Mouse (Mus musculus): ENCODE measurements around the gene Ttc34. TPM values are rescaled to one million over a fixed set of nuclear protein-coding genes. Genes with fewer than 3 reads are reported as not detected.

Gene Ttc34
- polyA plus RNA-seq, 1 experiment from 2014 or later, result 0.31 TPM

DNA sequence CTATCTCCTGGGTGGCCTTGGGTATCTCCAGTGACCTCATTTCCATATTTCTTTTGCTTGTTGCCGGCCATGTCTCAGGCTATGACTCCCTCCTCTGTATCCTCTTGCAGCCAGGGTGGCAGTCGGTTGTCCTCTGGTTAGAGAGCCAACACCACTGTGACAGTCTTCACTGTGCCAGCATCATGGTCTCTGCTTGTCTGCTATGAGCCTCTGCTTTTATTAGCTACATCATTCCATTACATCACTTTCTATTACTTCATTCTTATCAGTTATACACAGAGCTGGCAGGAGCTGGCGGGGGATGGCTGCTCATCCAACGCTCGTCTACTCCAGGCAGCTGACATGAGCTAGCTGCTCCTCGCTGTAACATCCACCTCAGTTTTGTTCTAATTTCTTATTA, 43.5 kb downstream of the Ttc34 start:
- ATAC-seq, result no peak
- WGBS, result 85% methylated on average over 6 of the region's 6 CpGs

DNA sequence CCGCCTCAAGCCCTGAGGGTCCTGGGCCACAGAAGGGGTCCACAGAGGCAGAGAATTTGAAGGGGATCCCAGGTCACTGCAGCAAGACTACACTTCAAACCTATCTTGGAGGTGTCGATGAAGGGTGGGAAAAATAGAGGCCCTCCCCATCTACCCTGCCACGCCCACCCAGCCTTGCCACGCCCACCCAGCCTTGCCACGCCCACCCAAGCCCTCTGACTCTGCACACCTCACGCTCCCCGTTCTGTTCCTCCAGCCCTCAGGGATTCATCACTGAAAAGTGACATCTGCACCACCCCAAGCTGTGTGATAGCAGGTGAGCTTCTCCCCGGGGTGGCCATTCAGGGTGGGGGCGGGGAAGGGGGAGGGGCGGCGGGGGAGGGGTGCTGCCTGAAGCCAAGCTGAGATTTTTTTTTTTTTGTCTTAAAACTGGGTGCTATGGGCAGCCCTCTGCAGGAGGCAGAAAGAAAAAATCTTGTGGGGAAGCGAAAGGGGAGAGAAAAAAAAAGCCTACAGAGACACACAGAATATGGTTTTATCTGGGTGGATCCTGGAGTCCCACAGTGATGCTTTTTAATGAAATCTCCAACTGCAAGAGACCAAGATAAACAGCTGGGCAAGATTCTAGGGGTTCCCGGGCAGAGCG, 44.9 kb downstream of the Ttc34 start:
- Histone ChIP-seq H3K4me2 (no peak overlapping the region), H3K36me3 (ENCODE audit: poor library complexity, severe bottlenecking) (no peaks in the 10 kb centered on the region), H3K9ac (no peak overlapping the region), H3K4me3 (no peak overlapping the region), H3K27me3 (peaks cover 7% of the 10 kb centered on the region; the same call in 1 of the 2 replicates), H3K4me1 (peaks cover 10% of the 10 kb centered on the region), H3K27ac (no peak overlapping the region), H3K9me3 (replicated peaks) (no peaks in the 10 kb centered on the region)
- no peak for ATAC-seq
- WGBS, result 43% methylated on average over 14 of the region's 14 CpGs

More for the DNA sequence above, 43.5 kb downstream of the Ttc34 start:
- peaks cover 11% of the 10 kb centered on the region for H3K4me1 ChIP-seq
- peaks cover 11% of the 10 kb centered on the region for H3K27me3 ChIP-seq
- no peaks in the 10 kb centered on the region for H3K9me3 ChIP-seq (replicated peaks)
- no peak overlapping the region for H3K4me3 ChIP-seq
- H3K4me2 ChIP-seq, result no peak overlapping the region
- no peak overlapping the region for H3K9ac ChIP-seq
- H3K27ac ChIP-seq, result no peak overlapping the region
- no peaks in the 10 kb centered on the region for H3K36me3 ChIP-seq (ENCODE audit: poor library complexity, severe bottlenecking)

DNA sequence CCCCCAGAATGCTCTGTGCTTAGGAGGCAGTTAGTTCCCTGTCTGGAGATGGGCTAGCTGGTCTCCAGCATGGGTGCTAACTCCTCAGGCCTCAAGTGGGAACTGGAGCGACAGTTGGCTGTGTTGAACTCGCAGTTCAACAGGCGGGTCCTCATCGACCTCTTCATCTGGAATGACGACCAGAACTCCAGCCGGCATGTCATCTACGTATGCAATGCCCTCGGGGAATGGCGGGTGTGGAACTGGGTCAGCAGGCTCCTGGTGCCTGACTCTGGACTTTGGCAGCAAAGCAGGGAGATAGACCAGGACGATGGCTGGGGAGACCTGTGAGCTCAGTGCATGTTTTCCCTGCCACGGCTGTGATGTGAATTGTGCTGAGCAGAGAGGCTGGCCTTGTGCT, 48.2 kb downstream of the Ttc34 start:
- Histone ChIP-seq H3K27ac (no peak overlapping the region), H3K4me2 (no peak overlapping the region), H3K9ac (no peak overlapping the region), H3K4me1 (no peaks in the 10 kb centered on the region), H3K36me3 (ENCODE audit: poor library complexity, severe bottlenecking) (no peaks in the 10 kb centered on the region), H3K27me3 (peaks cover 7% of the 10 kb centered on the region; the same call in 1 of the 2 replicates), H3K4me3 (no peak overlapping the region), H3K9me3 (replicated peaks) (no peaks in the 10 kb centered on the region)
- 86% methylated on average over 11 of the region's 11 CpGs for WGBS
- no peak for ATAC-seq

DNA sequence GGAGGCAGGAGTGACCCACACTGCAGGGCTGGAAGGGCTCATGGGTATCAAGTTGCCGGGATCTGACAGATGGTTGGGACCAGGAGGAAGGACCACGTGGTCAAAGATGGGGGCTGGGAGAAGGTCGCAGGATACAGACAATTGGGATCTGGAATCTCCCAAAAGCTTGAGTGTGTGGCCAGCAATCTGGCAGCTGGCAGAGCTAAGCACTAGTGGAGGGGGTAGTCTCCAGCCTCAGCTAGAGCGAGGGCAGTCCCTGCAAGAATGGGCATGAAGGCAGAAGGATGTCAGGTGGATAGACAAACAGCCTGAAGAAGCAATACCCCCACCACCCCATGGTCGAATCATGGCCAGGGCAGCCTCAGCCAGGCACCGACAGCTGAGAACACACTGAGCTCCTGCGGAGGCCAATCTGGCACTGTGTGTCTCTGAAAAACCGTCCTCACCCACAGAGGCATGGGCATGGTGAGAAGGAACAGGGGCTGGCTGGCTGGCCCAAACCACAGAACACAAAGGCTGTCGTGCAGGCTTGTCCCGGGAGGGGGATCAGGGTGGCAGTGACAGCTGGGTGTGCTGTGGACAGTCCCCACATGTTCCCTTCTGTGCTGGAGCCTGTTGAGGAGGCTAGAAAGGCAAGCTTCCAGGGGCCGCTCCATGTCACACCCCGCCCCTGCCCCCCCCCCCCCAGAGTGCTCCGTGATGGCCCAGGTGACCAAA, 49.8 kb downstream of the Ttc34 start:
- no peak for ATAC-seq
- WGBS, result 75% methylated on average over 13 of the region's 13 CpGs
- Histone ChIP-seq H3K4me2 (no peak overlapping the region), H3K36me3 (ENCODE audit: poor library complexity, severe bottlenecking) (no peaks in the 10 kb centered on the region), H3K27me3 (0 out of 2 replicates have a peak, but pooled peaks cover 13% of the 10 kb centered on the region), H3K9ac (no peak overlapping the region), H3K4me1 (no peaks in the 10 kb centered on the region), H3K27ac (no peak overlapping the region), H3K4me3 (no peak overlapping the region), H3K9me3 (replicated peaks) (no peaks in the 10 kb centered on the region)

DNA sequence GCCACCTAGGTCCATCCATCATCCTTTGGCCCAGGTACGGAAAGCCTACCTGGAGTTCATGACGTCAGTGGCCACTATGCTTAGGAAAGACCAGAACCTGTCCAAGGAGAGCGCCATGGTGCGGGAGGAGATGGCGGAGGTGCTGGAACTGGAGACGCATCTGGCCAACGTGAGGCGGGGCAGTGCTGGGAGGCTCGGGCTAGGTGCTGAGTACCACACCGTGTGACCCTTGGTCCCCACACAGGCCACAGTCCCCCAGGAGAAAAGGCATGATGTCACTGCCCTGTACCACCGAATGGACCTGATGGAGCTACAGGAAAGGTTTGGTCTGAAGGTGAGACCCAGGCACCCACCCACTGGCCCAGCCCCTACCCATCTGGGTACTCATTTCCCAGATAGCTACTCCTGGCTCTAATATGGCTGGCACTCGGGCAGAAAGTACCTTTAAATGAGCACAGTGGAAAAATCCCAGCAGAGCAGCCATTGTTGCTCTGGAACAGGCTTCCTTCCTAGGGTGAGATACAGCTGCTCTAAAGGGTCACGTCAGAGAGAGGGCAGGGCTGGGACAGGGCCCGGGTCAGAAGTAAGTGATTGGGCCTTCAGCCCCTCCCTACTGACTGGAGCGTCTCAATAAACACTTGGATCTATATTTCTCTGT, 50.5 kb downstream of the Ttc34 start:
- WGBS, result 85% methylated on average over 15 of the region's 15 CpGs
- Histone ChIP-seq H3K4me3 (no peak overlapping the region), H3K27ac (no peak overlapping the region), H3K4me2 (no peak overlapping the region), H3K9me3 (replicated peaks) (no peaks in the 10 kb centered on the region), H3K36me3 (ENCODE audit: poor library complexity, severe bottlenecking) (no peaks in the 10 kb centered on the region), H3K4me1 (no peaks in the 10 kb centered on the region), H3K9ac (no peak overlapping the region), H3K27me3 (0 out of 2 replicates have a peak, but pooled peaks cover 13% of the 10 kb centered on the region)
- no peak for ATAC-seq

DNA sequence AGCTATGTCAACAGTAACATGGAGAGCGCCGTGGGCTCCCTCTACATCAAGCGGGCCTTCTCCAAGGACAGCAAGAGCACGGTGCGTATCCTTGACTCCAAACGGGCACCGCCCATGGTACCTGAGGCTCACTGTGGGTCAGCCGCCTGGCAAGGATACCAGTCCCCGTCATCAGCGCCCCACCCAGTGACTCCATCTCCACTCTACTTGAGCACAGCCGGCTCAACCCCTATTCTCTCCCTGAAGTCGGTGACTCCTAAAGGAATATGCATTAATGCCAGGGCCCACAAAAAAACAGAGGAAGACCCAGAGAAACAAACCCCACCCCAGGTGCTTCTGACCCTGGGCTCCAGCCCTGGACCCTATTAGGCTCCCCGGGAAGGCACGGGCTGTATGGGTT, 53.6 kb downstream of the Ttc34 start:
- no peak overlapping the region for H3K27ac ChIP-seq
- no peak for ATAC-seq
- no peak overlapping the region for H3K4me2 ChIP-seq
- H3K27me3 ChIP-seq, result 0 out of 2 replicates have a peak, but pooled peaks cover 7% of the 10 kb centered on the region
- 94% methylated on average over 14 of the region's 14 CpGs for whole genome bisulfite sequencing
- 0 out of 2 replicates have a peak, but pooled peaks cover under 1% of the 10 kb centered on the region for H3K36me3 ChIP-seq (ENCODE audit: poor library complexity, severe bottlenecking)
- H3K9me3 ChIP-seq (replicated peaks), result no peaks in the 10 kb centered on the region
- no peak overlapping the region for H3K4me3 ChIP-seq
- no peak overlapping the region for H3K9ac ChIP-seq
- H3K4me1 ChIP-seq, result no peaks in the 10 kb centered on the region

DNA sequence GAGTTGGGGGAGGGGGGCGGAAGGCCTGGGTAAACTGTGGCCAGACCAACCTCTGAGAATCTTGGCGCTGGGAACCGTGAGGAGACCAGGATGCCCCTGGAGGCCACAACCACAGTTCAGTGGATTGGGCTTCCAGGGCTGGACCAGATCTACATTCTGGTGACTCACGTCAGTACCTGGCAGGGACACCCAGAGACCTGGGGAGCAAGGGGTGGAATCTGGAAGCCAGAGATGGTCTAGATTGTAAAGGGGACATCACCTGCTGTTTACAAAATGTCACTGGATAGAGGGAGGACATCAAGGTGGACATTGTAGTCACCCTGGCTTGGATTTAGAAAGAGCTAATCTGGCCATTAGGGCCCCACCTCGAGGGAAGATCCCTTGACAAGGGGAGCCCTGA, 58.3 kb downstream of the Ttc34 start:
- Histone ChIP-seq H3K4me2 (no peak overlapping the region), H3K4me3 (no peak overlapping the region), H3K4me1 (peaks cover 22% of the 10 kb centered on the region), H3K9ac (no peak overlapping the region), H3K36me3 (ENCODE audit: poor library complexity, severe bottlenecking) (0 out of 2 replicates have a peak, but pooled peaks cover 5% of the 10 kb centered on the region), H3K9me3 (replicated peaks) (no peaks in the 10 kb centered on the region), H3K27ac (no peak overlapping the region), H3K27me3 (0 out of 2 replicates have a peak, but pooled peaks cover 13% of the 10 kb centered on the region)
- ATAC-seq, result no peak
- 85% methylated on average over 5 of the region's 5 CpGs for WGBS

DNA sequence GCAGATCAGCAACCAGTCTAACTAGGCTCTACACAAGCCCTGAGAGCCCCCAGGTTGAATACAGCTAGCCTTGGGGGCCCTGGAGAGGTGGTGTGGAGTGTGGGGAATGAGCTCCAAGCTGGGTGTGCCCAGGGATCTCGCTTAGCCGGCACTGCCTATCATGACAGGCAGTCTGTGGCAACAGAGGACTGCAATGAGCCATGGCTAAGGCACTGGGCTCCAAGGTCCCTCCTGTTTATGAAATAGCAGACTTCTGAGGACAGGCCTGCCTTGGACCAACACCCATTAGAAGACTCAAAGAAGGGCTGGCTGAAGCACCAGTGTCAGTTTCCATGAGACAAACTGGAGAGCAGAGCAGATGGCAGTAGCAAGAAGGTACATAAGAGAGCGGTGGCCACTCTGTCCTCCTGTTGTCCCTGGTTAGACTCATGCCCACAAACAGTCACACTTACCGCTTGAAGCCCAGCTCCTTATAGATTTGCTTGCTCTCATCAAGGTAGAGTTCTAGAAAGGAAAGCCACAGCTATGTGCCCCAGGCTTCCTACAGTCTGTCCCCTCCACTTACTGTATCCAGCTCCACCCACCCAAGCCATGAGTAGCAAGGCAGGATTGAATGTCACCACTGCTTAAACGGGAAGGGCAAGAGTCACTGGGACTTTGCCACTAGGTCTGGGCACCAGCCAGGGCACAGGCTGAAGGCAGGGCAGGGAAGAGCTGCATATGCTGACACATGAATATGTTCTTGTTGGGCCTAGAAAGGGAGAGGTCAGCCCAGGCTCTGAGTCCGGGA, 60.6 kb downstream of the Ttc34 start:
- WGBS, result 73% methylated on average over 6 of the region's 6 CpGs
- Histone ChIP-seq H3K4me1 (peaks cover 22% of the 10 kb centered on the region), H3K27ac (no peak overlapping the region), H3K4me2 (peak overlapping the region; percentile 83), H3K9ac (peak overlapping the region; percentile 66), H3K4me3 (peak overlapping the region; percentile 56), H3K9me3 (replicated peaks) (no peaks in the 10 kb centered on the region; the same call in 1 of the 2 replicates), H3K27me3 (0 out of 2 replicates have a peak, but pooled peaks cover 8% of the 10 kb centered on the region), H3K36me3 (ENCODE audit: poor library complexity, severe bottlenecking) (0 out of 2 replicates have a peak, but pooled peaks cover 5% of the 10 kb centered on the region)
- ATAC-seq, result no peak

DNA sequence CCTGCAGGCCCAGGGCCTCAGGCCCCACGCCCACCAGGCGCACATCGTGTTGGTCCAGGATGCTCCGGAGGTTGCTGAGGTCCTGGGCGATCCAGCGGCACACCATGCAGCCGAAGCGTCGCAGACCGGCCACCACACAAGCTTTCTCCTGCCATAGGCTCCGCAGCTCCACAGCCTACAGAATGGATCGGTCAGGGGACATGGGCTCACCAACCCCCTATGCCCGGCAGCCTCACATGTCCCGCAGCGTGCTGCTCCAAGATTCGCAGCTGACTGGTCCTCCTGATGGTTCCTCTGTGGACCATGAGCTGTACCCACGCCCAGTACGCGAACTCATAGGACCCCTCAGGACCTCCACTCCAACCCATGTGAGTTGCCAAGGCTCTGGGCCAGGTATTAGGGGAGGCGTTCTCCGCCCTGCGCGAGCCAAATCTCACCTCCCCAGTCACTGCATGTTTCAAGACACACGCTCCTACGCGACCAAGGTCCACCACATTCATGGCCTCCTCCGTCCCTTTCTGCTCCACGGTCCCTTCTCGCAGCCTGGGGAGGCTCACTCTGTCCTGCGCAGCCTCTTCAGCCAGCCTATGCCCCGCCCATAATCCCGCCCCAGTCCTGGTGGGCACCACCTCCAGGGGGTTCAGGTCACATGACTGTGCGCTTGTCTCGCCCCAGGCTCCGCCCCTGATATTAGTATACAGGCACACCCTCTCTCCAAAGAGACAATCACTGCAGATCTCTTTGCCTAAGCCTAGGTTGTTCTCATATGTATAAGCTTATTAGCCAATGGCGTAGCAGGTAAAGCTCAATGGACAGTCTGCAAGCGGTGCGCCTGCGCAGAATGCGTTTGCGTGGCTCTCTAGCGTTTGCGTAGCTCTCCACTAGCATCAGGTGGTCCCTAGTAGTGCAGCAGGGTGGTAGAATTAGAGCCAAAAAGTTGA, 61.5 kb downstream of the Ttc34 start, which contains the start of gene Fam213b:
Gene Fam213b, minus strand, starts transcription at position 630 of the 941 bp plus-strand sequence.
- ATAC-seq, result peak; percentile 98
- peak within 1 kb of the TSS; percentile 56 for H3K4me3 ChIP-seq
- peak within 1 kb of the TSS; percentile 83 for H3K4me2 ChIP-seq
- WGBS, result 3% methylated on average over 43 of the region's 43 CpGs
- 0 out of 2 replicates have a peak, but pooled peaks cover 5% of the 10 kb centered on the region for H3K36me3 ChIP-seq (ENCODE audit: poor library complexity, severe bottlenecking)
- H3K9me3 ChIP-seq (replicated peaks), result no peaks in the 10 kb centered on the region; the same call in 1 of the 2 replicates
- no peak within 1 kb of the TSS for H3K27ac ChIP-seq
- peaks cover 22% of the 10 kb centered on the region for H3K4me1 ChIP-seq
- 0 out of 2 replicates have a peak, but pooled peaks cover 12% of the 10 kb centered on the region for H3K27me3 ChIP-seq
- H3K9ac ChIP-seq, result peak within 1 kb of the TSS; percentile 66

DNA sequence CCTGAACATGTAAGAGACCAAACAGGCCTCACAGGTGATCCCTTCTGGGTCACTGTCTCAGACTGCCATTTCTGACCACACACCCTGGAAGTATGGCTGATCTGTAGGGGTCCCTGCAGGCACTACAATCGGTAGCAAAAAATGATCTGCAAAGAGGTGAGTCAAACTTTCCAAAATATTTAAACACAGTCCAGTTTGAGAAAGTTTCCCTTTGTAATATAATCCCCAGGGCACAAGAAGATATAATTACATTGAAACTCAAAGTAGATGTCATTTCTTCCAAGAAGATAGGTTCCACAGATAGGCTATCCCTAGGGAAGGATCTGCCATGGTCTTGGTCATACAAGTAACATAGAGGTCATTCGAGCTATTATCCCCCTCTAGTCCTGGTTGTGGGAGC, 65.1 kb downstream of the Ttc34 start:
- WGBS, result 91% methylated on average over 2 of the region's 2 CpGs
- ATAC-seq, result no peak

More for the DNA sequence above, 65.1 kb downstream of the Ttc34 start:
- no peak overlapping the region for H3K4me3 ChIP-seq
- no peak overlapping the region for H3K4me2 ChIP-seq
- 0 out of 2 replicates have a peak, but pooled peaks cover 7% of the 10 kb centered on the region for H3K27me3 ChIP-seq
- H3K27ac ChIP-seq, result no peak overlapping the region
- no peaks in the 10 kb centered on the region; the same call in 1 of the 2 replicates for H3K9me3 ChIP-seq (replicated peaks)
- no peak overlapping the region for H3K9ac ChIP-seq
- H3K36me3 ChIP-seq (ENCODE audit: poor library complexity, severe bottlenecking), result no peaks in the 10 kb centered on the region
- H3K4me1 ChIP-seq, result peaks cover 23% of the 10 kb centered on the region
